Mouse (Mus musculus): ENCODE data around the gene Cox10.
A peak's percentile ranks its signal among the peaks of the same experiment; 100 is the strongest.

Gene Cox10

DNA sequence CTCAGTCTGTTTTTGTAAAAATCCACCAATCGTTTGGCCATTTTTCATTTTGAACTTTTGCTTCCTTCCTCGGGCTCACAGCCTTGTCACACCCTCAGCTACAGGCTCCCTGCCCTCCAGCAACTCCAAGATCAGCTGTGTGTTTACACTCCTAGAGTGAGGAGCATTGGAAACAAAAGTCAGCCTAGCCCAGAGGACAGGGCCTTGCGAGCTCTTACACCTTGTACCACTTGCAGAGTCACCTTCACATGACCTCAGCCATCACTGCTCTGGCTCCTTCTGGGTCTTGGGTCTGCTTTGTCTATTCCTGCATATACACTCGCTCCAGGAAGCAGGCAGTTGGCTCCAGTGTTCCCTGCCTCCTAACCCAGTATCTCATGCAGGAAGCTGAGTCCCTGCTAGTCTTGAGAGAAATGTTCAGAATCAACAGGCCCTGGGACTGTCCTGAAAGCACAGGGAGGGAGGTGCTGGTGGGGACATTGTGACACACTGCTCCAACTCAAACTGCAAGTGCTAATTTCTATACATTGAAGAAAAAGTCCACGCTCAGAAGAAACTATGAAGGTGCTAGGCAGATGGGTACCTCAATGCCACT is 79.0 kb downstream of the Cox10 start:
- no peak for DNase-seq (ENCODE audit: inconsistent ontology term)

DNA sequence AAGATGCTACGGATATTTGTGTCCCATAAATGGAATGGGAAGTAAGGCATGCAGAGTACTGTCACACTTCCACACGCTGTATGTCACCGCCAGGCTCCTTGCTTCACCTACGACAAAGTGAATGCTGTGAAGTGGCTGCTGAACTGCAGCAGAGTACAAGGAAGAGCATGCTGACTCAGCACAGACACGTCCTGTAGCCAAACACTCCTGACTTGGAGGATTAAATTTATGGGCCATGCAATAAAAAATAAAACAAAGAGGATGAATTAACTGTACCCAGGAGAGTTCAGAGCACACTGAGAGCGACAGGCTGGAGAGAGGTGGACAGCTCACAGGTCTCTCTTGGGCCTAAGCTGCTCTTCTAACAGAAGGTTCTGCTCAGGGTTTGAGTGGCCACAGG is 79.8 kb downstream of the Cox10 start:
- no peak for DNase-seq (ENCODE audit: inconsistent ontology term)

DNA sequence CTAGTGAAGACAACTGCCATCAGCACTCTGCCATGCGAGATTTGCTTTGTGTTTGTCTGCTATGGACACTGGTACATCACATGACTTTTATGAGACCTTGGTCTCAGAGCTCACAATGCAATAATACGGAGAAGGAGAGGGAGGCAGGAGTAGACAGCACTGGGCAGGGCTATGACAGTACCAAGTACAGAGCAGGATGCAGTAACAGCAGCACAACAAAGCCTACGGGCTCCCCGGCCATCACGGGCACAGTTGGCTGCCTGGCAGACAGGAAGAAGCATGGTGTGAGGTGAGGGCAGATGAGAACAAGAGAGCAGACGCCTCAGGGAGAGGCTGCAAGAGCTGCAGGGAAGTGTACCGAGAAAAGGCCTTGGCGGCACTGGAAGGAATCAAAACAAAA is 87.3 kb downstream of the Cox10 start:
- no peak for DNase-seq (ENCODE audit: inconsistent ontology term)

DNA sequence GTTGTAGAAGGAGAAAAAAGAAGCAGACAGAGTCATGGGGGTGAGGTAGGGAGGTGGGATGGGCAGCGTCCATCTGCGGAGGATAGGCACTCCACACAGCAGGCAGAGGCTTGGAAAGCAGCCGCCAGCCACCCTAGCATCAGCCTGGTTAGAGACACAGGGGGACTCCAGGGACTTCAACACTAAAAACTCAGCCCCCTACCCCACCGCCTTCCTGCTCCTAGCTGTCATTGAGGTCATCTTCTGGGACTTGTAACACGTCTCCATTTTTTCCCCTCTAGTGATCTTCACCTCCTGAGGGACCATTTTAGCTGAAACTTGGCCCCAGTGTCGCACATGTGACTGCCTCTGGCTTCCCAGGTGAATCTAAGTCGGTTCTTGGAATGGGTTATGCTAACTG is 88.5 kb downstream of the Cox10 start:
- DNase-seq (ENCODE audit: inconsistent ontology term): no peak

DNA sequence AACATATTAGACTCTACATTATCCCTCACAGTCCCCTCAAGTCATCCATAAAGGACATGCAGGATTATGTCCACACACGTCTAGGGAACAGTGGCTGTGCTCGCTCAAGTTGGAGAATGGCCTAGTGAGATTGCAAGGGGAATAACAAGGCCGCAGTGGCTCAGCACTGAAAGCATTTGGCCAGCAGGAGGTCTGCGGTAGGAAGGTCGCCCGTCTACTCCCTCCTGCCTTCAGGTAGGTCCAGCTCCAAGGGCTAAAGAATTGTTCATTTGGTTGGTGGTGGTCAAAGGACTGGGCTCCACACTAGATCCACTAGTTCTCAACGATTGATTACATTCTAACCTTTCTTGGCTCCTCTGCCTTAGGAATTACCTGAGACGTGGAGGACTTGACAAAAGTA is 89.0 kb downstream of the Cox10 start:
- DNase-seq (ENCODE audit: inconsistent ontology term): no peak

DNA sequence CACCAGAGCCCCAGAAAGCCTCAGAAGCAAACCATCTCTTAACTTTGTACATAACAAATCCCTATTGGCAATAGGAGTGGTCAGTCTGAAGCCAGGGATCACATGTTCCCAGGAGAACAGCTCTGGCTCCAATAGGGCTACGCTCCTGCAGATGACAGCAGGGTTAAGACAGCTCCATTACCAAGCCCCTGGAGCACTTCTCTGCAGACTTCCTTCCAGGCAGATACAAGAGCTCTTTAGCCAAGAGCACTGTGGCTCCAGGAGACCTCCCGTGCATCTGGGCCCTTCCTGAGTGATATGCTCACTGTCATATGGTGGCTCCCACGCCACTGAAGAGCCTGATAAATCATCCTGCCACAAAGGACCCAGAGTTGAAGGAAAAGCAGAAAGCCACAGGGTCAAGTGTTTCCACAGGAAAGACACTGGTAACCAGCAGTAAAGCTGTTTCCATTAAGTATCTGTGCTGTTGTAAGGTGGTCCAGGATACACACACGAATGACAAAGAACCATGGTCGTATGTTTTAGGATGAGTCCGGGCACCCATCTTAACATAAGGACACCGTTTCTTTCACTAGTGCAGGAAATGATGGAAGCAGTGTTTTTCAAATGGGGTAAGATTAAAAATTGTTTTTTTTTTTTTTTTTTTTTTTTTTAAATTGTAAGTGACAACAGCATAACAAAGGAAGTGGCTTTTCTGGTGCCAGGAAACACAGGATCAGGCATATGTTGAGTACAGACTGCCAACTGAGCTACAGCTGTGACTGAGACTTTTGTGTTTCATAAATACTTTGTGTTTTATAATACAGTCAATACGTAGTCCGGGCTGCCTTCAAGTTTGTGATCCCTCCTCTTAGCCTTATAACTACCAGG is 90.0 kb downstream of the Cox10 start:
- no peak for DNase-seq (ENCODE audit: inconsistent ontology term)

DNA sequence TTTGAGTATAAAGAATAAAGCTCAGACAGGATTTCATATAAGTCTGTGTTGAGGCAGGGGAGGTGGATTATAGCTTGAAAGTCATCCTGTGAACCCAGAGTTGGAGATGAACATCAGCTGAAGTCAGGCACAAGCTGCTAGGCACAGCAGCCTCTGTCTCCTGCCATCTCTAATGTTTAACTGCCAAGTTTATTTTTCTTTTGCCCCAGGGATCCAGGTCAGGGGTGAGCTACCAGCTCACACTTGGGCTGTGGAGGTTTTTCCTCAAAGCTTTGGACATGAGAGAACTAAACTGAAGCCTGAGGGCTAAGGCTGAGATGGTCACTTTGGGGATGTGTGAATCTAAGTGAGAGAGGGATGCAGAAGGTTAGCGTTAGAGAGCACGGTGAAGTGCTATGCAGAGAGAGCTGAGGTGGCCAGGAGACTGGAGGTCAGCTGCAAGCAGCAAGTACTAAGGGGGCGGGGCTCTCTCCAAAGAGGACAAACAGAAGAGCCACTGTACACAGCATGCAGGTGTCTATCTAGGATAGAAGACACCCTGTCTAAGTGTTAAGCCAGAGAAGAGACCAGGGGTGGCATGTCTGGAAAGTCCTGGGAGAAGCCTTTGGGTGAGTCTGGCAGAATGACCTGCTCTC is 91.1 kb downstream of the Cox10 start:
- no peak for DNase-seq (ENCODE audit: inconsistent ontology term)

DNA sequence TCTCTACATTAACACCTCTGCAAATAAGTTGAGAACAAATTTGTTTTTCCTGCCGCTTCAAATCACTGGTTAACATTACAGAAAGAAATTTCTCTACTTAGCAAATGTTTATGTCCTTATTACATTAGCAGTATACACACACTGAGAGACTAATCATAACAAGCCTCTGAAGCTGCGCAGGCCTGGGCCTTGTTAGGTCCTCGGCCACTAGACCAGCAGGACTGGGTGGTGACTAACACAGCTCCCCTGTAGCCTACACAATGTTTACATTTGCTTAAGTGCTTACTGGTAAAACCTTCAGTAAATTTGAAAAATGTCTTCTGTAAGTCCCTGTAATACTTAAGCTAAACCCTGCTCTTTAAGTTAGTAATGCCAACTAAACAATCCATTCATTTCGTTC is 92.6 kb downstream of the Cox10 start:
- no peak for DNase-seq (ENCODE audit: inconsistent ontology term)

DNA sequence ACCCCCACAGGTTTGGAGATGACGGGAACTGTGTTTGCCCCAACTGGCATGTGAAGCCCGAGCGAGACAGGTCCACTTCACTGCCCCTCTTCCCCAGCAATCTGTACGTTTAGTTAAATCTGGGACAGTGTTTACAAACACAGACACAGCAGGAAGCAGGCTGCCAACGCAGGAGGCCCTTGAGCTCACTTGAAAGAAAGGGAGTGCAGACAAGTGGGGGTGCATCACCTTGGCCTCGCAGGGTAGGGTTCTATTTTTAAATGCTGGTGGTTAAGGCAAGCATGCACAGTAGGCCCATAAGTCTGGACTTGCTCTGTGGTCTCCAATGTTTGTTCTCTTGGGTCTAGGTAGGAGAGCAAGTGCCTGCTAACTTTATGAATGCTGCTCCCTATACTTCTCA is 93.8 kb downstream of the Cox10 start:
- no peak for DNase-seq (ENCODE audit: inconsistent ontology term)

DNA sequence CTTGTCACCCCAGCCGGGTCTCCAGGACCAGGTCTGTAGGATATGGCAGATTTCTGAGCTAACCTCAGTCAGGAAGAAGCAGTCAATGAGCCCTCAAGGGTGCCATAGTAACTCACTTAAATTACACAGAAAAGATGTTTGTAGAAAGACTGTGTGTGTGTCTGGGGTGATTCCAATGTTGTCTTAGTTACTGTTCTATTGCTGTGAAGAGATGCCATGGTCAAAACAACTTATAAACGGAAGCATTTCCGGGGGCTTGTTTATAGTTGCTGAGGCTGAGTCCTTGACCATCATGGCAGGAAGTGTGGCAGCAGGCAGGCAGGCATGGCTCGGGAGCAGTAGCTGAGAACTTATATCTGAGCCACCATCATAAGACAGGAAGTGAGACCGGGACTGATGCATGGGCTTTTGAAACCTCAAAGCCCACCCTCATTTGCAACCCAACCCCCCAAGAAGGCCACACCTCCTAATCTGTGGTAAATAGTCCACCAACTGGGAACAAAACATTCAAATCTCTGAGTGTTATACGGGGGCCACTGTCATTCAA is 94.6 kb downstream of the Cox10 start:
- no peak for DNase-seq (ENCODE audit: inconsistent ontology term)

DNA sequence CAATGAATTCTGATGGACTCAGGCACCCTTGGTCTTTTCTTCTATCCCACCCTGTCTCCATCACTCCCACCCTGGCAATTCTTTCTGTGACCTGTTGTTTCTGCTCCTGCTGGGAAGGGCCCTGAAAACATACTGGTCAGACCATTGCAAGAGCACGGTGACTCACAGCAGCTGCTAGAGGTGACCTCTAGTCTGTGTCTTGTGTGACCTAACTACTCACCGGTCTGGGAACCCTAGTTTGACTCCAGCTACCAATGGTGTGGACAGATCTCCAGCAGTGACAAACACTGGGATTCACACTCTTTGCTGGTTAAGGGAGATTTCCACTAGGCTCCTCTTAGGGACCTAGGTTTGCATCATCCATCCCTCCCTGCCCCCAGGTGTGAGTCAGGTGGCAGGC is 101.5 kb downstream of the Cox10 start:
- no peak for DNase-seq (ENCODE audit: inconsistent ontology term)

DNA sequence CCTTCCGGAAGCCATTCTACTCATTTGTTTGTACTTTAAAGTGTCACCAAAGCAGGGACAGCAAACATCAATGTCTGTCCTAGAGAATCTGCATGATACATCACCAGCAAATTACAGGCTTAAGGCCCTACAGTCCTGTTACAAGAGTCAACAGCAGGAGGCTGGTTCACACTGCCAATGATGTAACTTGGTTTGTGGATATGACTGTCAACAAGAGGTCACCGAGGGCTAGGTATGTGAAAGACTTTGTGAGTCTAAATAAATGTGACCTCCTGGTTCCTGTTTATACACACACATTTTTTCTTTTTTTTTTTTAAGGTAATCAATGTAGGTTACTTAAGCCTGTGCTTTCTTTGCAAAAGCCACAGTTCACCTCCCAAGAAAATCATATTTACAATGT is 102.5 kb downstream of the Cox10 start:
- DNase-seq (ENCODE audit: inconsistent ontology term): no peak

DNA sequence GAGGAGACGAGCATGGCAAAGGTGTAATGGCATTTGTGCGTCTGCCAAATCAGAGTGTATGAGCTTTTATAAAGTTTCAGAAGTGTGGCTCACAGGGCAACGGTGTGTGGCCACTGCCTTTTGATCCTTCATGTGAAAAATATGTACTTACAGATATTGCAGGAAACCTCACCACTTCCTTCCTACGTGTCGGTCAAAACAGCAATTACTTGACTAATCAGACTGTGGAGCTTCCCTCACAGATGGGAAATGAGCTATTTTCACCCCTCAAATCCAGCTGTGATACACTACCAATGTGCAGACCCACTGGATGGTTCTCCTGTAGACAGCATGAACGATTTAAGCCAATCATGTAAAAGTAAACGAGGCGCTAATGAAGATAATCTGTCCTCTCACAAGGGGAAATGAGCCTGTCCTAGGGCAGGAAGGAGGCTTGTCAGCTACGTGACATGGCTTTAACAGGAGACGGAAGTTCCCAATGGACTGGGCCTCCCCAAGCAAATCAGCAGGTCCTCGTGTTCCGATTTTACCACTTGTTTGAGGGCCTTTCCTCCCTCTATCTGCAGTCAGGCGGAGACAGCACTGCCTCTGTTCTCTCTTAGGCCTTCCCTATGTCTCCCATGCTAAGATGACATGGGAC is 103.9 kb downstream of the Cox10 start:
- no peak for DNase-seq (ENCODE audit: inconsistent ontology term)

DNA sequence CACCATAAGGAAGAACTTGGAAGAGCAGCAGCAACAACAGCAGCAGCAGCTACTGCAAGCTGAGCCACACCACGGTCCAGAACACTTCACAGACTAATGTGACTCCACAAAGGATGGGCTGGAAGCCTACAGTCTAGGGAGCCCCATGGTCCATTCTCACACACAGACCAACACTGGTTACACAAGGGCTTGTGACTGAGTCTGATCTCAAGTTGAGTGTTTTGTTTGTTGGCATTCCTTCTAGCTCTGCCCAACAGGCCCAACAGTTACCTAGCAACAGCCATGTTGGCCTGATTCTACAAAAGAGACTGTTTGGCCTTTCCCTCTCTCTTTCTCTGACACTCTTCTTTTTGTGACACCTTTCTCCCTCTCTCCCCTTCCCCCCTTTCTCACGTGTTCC is 105.3 kb downstream of the Cox10 start:
- DNase-seq (ENCODE audit: inconsistent ontology term): no peak

DNA sequence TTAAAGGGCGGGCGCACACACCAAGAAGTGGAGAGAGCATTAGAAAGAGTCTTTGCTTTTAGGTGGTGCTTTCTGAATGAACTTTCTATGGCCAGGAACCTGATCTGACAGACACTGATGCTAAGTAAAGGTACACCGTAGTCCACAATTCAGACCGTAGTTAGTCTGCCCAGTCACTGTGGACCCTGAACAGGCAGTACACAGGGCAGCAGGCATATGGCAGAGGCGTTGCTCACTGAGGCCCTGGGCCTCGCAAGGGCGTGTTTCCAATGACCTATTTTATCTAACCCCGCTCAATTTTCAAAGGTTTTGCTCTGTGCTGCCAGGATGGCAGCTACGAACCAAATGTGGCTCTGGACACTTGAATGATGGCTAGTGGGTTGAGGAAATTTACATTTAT is 107.8 kb downstream of the Cox10 start:
- no peak for DNase-seq (ENCODE audit: inconsistent ontology term)

DNA sequence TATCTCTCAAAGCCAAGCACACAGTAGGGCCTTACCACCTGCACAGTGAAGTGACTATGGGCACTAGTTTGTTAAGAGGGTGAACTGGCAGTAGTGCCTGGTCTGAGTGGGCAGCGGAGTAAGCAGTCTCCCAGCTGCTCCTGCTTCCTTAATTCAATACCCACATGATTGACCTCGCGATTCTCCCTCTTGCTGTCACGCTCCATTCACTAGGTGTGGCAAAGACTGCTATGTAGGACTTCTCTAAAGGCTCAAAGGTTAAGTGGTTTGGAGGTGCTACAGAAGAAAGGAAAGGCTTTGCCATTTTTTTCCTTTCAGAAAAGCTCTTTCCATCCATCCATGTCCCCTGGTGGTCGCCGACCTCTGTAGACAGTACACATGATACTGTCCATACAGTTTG is 108.5 kb downstream of the Cox10 start:
- no peak for DNase-seq (ENCODE audit: inconsistent ontology term)

DNA sequence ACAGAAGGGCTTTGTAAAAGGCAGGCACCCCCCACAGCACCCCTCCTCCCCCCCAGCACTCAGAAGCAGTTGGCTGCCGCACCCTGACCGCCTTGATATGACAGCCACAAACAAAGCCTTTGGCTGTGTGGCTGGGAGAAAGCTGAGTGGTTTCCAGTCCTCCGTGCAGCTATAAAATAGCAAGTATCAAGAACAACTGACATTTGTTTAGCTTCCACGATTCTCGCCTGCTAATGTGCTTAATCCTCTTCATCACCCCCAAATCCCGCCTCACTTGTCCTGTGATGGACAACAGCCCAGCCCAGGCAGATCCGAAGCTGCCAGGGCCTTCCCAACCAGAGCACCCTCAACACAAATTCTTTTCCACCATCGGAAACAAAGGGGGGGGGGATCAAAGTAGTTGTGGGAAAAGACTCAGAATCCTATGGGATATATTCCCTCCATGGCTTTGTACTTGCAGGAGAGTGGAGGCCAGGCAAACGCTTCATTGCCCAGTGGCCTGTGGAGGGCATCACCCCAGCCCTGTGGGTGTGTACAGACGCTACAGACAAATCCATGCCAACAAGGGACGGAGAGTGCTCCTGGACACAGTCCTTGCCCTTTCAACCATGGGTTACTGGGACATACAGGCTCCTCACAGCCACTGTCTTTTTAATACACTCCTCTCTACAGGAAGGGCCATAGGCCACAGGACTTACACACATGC is 109.9 kb downstream of the Cox10 start:
- peak; percentile 24 for DNase-seq (ENCODE audit: inconsistent ontology term)

DNA sequence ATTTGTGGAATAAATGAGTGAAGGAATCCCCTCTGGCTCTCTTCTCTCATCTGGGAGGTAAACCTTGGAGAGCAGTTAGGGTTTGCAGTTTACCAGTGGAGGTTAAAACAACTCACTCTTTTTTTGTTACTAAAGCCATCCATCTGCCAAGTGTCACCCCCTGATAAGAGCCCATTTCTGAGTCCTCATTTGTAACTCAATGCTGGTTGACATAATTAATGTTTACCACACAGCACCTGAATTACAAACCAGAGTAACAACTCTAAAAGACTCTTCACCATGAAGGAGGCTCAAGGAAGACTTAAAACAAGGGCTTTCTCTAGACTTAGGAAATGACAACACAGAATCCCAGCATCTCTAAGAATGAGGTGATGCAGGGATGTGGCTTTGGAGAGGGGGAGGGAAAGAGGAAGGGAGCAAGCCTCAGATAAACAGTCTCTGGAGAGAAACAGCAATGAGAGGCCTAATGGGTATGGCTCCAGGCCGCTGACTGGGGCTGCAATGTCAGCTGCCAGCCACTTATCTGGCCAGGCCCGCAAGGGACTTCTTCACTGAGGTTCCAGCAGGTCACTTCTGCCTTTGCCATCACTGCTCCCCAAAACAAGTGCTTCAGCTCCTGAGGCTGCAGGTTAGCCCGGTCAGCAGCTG is 110.8 kb downstream of the Cox10 start:
- no peak for DNase-seq (ENCODE audit: inconsistent ontology term)

DNA sequence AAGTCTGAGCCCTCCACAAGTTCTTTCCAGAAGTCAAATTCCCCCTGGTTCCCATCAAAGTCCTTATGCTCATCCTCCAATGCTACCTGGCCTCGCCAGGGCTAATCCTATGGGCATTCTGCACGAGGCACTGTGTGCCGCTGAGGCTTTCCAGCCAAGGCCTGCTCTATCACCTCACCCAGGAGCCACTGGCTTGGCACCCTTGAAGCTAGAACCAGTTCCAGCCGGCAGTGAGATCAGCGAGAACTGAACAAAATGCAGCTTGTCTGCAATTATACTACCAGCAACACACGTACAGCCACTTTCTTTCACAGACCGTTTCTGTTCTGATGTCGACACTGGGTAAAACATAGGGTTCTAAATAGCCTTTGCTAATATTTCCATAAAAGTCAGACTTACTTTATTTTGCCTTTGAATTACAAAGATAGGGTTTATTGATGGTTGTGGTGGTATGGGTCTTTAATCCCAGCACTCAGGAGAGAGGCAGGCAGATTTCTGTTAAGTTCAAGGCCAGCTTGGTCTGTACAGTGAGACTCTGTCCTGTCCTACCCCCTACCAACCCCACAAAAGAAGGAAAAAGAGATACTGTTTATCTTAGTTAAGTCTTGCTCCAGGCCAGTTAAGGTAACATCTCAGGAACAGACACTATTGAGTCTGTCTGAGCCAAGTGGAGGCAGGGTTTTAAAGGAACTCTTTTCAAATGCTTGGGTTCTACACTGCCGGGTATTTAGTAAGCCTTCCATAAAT is 111.5 kb downstream of the Cox10 start:
- no peak for DNase-seq (ENCODE audit: inconsistent ontology term)

DNA sequence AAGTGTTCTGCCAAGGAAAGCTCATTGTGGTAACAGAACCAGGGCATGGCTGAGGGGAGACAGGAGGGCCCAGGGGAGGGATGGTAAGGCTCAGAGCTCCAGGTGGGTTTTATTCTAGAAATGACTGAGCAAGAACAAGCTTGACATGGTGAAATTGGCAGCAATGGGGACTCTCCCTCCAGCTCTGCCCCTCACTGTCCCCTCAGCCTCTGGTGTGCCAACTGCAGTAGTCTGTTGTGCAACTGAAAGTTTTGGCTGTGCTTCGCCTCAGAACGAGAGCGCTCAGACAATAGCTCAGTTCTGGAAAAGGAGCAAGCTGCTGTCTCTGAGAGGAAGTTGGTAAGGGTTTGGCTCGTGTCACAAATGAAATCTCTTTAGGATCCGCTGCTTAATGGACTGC is 113.8 kb downstream of the Cox10 start:
- DNase-seq (ENCODE audit: inconsistent ontology term): peak; percentile 50

Data from Muller cell, postnatal 12 days (primary cell).